Mouse (Mus musculus) lung, postnatal 36 days (tissue): Measurements from ENCODE around the gene Pcsk2.

Experiments used
- DNase-seq: peaks from one replicate; pipeline ENCODE4 v3.0.0; 2022; ENCODE audit warnings: mixed read lengths

The Pcsk2 gene

GRCm38 (mm10) chr2:143646001-143646400, 100.0 kb downstream of the Pcsk2 start:
- DNase-seq, result no peak

- no peak for DNase-seq
Measured at GRCm38 (mm10) chr2:143654621-143655020, 108.7 kb downstream of the Pcsk2 start.

GRCm38 (mm10) chr2:143656968-143657367, 111.0 kb downstream of the Pcsk2 start:
- DNase-seq, result no peak

GRCm38 (mm10) chr2:143666785-143667184, 120.8 kb downstream of the Pcsk2 start:
- DNase-seq, result no peak

GRCm38 (mm10) chr2:143677869-143678268, 131.9 kb downstream of the Pcsk2 start:
- no peak for DNase-seq

- DNase-seq, result no peak
Measured at GRCm38 (mm10) chr2:143679513-143679912, 133.6 kb downstream of the Pcsk2 start.

GRCm38 (mm10) chr2:143681873-143682555, 136.1 kb downstream of the Pcsk2 start:
- no peak for DNase-seq

- no peak for DNase-seq
Measured at GRCm38 (mm10) chr2:143683513-143683912, 137.6 kb downstream of the Pcsk2 start.

GRCm38 (mm10) chr2:143691244-143691643, 145.3 kb downstream of the Pcsk2 start:
- DNase-seq, result no peak

- no peak for DNase-seq
Measured at GRCm38 (mm10) chr2:143696026-143696557, 150.1 kb downstream of the Pcsk2 start.

GRCm38 (mm10) chr2:143696704-143697103, 150.7 kb downstream of the Pcsk2 start:
- no peak for DNase-seq

- DNase-seq, result no peak
Measured at GRCm38 (mm10) chr2:143701141-143701540, 155.2 kb downstream of the Pcsk2 start.

- DNase-seq, result no peak
Measured at GRCm38 (mm10) chr2:143702931-143703344, 157.0 kb downstream of the Pcsk2 start.

GRCm38 (mm10) chr2:143708205-143708604, 162.2 kb downstream of the Pcsk2 start:
- DNase-seq, result no peak

GRCm38 (mm10) chr2:143709249-143709648, 163.3 kb downstream of the Pcsk2 start:
- DNase-seq, result no peak

GRCm38 (mm10) chr2:143709979-143710378, 164.0 kb downstream of the Pcsk2 start:
- no peak for DNase-seq

- no peak for DNase-seq
Measured at GRCm38 (mm10) chr2:143711886-143712285, 165.9 kb downstream of the Pcsk2 start.

GRCm38 (mm10) chr2:143712901-143713300, 166.9 kb downstream of the Pcsk2 start:
- DNase-seq, result no peak

- no peak for DNase-seq
Measured at GRCm38 (mm10) chr2:143713902-143714301, 167.9 kb downstream of the Pcsk2 start.

GRCm38 (mm10) chr2:143715110-143715509, 169.2 kb downstream of the Pcsk2 start:
- DNase-seq, result no peak

GRCm38 (mm10) chr2:143723231-143723630, 177.3 kb downstream of the Pcsk2 start:
- DNase-seq, result no peak

- no peak for DNase-seq
Measured at GRCm38 (mm10) chr2:143724101-143724500, 178.1 kb downstream of the Pcsk2 start.

- no peak for DNase-seq
Measured at GRCm38 (mm10) chr2:143724720-143725119, 178.8 kb downstream of the Pcsk2 start.

GRCm38 (mm10) chr2:143732501-143732900, 186.5 kb downstream of the Pcsk2 start:
- no peak for DNase-seq

GRCm38 (mm10) chr2:143735442-143735841, 189.5 kb downstream of the Pcsk2 start:
- DNase-seq, result no peak
